Mouse (Mus musculus) liver, adult 2 months (tissue): ENCODE results near the gene Creb3l2. TPM values are rescaled to one million over a fixed set of nuclear protein-coding genes. Genes with fewer than 3 reads are reported as not detected.
"Not testable (repeated sequence)": the region's sequence is repeated elsewhere in the genome, so short reads cannot be mapped to it uniquely, and the experiment has no call there.

Source experiments
- DNase-seq: peaks from one replicate; pipeline ENCODE4 v3.0.0-alpha.2; 2011; ENCODE audit warnings: low read depth, low spot score; ENCODE audit errors: extremely low read depth
- H3K27ac ChIP-seq: fragments of 200-500 bp; replicated peaks from 2 replicates; pipeline ENCODE4 v1.5.1; 2012; ENCODE audit warnings: low read depth, mild to moderate bottlenecking, control low read depth, inconsistent platforms, low read length; ENCODE audit not compliant: insufficient read depth
- H3K27me3 ChIP-seq: fragments of 200-500 bp; 2 replicates; pipeline ENCODE4 v1.6.1; 2012; ENCODE audit warnings: mild to moderate bottlenecking, moderate library complexity, low read length, inconsistent platforms; ENCODE audit not compliant: control insufficient read depth, insufficient read depth
- H3K36me3 ChIP-seq: fragments of 200-500 bp; 2 replicates; pipeline ENCODE4 v1.6.1; 2012; ENCODE audit warnings: low read length, inconsistent platforms; ENCODE audit not compliant: control insufficient read depth, insufficient read depth
- H3K4me1 ChIP-seq: fragments of 200-500 bp; 2 replicates; pipeline ENCODE4 v1.6.1; 2011; ENCODE audit warnings: low read length; ENCODE audit not compliant: control insufficient read depth, insufficient read depth
- H3K4me3 ChIP-seq: fragments of 200-500 bp; 2 replicates; pipeline ENCODE4 v1.5.1; 2011; ENCODE audit warnings: low read depth, mild to moderate bottlenecking, control low read depth, low read length, moderate library complexity; ENCODE audit not compliant: insufficient read depth
- H3K79me2 ChIP-seq: fragments of 200-500 bp; 2 replicates; pipeline ENCODE4 v1.6.1; 2012; ENCODE audit warnings: inconsistent platforms, mild to moderate bottlenecking, low read length, moderate library complexity; ENCODE audit not compliant: control insufficient read depth, insufficient read depth
- H3K9ac ChIP-seq: fragments of 200-500 bp; 2 replicates; pipeline ENCODE4 v1.6.1; 2012; ENCODE audit warnings: low read depth, mild to moderate bottlenecking, control low read depth, inconsistent platforms, low read length
- CTCF ChIP-seq: fragments of 200-500 bp; IDR thresholded peaks from 2 replicates; pipeline ENCODE4 v1.5.1; 2011; ENCODE audit warnings: low read depth, low read length, control low read depth
- POLR2A ChIP-seq: fragments of 200-500 bp; IDR thresholded peaks from 2 replicates; pipeline ENCODE4 v1.6.1; 2011; ENCODE audit warnings: low read length, control low read depth; ENCODE audit not compliant: insufficient read depth; ENCODE audit errors: extremely low read depth
- WGBS: fragments of 180-500 bp; shearing (Covaris S2); methylation state at CpG from one replicate; pipeline ENCODE4 v1.1.7; 2018; 5-methylcytosine and 5-hydroxymethylcytosine counted together
- polyA plus RNA-seq: library from polyadenylated mRNA; depleted of rRNA; stranded (reverse); fragments of >200 nt; gene quantifications from 2 replicates; pipeline ENCODE4 v1.2.3, GENCODE M21; 2012
- total RNA-seq: library from RNA; depleted of rRNA; stranded (reverse); fragments of >200 nt; gene quantifications from 2 replicates; pipeline ENCODE4 v1.2.3, GENCODE M21; 2014

The Creb3l2 gene
- total and polyA plus RNA-seq, 2 experiments, result 2.7 to 6.6 TPM

GRCm38 (mm10) chr6:37460681-37461080 lies 18.7 kb upstream of the Creb3l2 start:
- no peak overlapping the region for H3K9ac ChIP-seq
- no peak overlapping the region for H3K27ac ChIP-seq
- H3K79me2 ChIP-seq, result no peaks in the 10 kb centered on the region
- TF ChIP-seq CTCF (no peak), POLR2A (no peak)
- H3K27me3 ChIP-seq, result no peaks in the 10 kb centered on the region
- 0 out of 2 replicates have a peak, but pooled peaks cover 2% of the 10 kb centered on the region for H3K4me1 ChIP-seq
- H3K4me3 ChIP-seq, result no peak overlapping the region
- WGBS, result 92% methylated on average over 6 of the region's 6 CpGs
- no peak for DNase-seq
- no peaks in the 10 kb centered on the region for H3K36me3 ChIP-seq

GRCm38 (mm10) chr6:37459656-37460055 lies 17.7 kb upstream of the Creb3l2 start:
- not testable (repeated sequence) for H3K4me1 ChIP-seq, H3K27me3 ChIP-seq, H3K27ac ChIP-seq, DNase-seq, H3K9ac ChIP-seq, H3K79me2 ChIP-seq, H3K36me3 ChIP-seq, H3K4me3 ChIP-seq
- 24% methylated on average over 9 of the region's 9 CpGs for WGBS

- no peak for DNase-seq
- Histone ChIP-seq H3K4me1 (peaks cover 2% of the 10 kb centered on the region; the same call in 1 of the 2 replicates), H3K36me3 (no peaks in the 10 kb centered on the region), H3K27me3 (no peaks in the 10 kb centered on the region), H3K27ac (no peak overlapping the region), H3K4me3 (no peak overlapping the region), H3K79me2 (no peaks in the 10 kb centered on the region), H3K9ac (no peak overlapping the region)
- WGBS, result 56% methylated on average over 10 of the region's 10 CpGs
- TF ChIP-seq CTCF (no peak), POLR2A (no peak)
Observed at GRCm38 (mm10) chr6:37457990-37458655, 16.2 kb upstream of the Creb3l2 start.

- Histone ChIP-seq H3K27ac (no peak overlapping the region), H3K36me3 (no peaks in the 10 kb centered on the region), H3K9ac (no peak overlapping the region), H3K27me3 (no peaks in the 10 kb centered on the region), H3K4me1 (peaks cover 4% of the 10 kb centered on the region), H3K79me2 (no peaks in the 10 kb centered on the region), H3K4me3 (no peak overlapping the region)
- 81% methylated on average over 5 of the region's 5 CpGs for WGBS
- TF ChIP-seq CTCF (no peak), POLR2A (no peak)
- DNase-seq, result no peak
Observed at GRCm38 (mm10) chr6:37455540-37455939, 13.6 kb upstream of the Creb3l2 start.

- no peak for TF ChIP-seq POLR2A
- TF ChIP-seq CTCF, result no peak
Observed at GRCm38 (mm10) chr6:37453047-37453446, 11.1 kb upstream of the Creb3l2 start.

GRCm38 (mm10) chr6:37451664-37452063 lies 9.7 kb upstream of the Creb3l2 start:
- WGBS, result 74% methylated on average over 4 of the region's 4 CpGs
- TF ChIP-seq CTCF (no peak), POLR2A (no peak)
- no peak for DNase-seq
- H3K79me2 ChIP-seq, result no peaks in the 10 kb centered on the region
- no peak overlapping the region for H3K27ac ChIP-seq
- H3K36me3 ChIP-seq, result no peaks in the 10 kb centered on the region
- H3K27me3 ChIP-seq, result no peaks in the 10 kb centered on the region
- no peak overlapping the region for H3K9ac ChIP-seq
- no peak overlapping the region for H3K4me3 ChIP-seq
- peaks cover 4% of the 10 kb centered on the region for H3K4me1 ChIP-seq

More at GRCm38 (mm10) chr6:37453047-37453446, 11.1 kb upstream of the Creb3l2 start:
- peaks cover 4% of the 10 kb centered on the region for H3K4me1 ChIP-seq
- H3K9ac ChIP-seq, result no peak overlapping the region
- H3K36me3 ChIP-seq, result no peaks in the 10 kb centered on the region
- WGBS, result 20% methylated on average over 4 of the region's 4 CpGs
- DNase-seq, result peak; percentile 83
- no peaks in the 10 kb centered on the region for H3K27me3 ChIP-seq
- no peak overlapping the region for H3K4me3 ChIP-seq
- no peak overlapping the region for H3K27ac ChIP-seq
- no peaks in the 10 kb centered on the region for H3K79me2 ChIP-seq
